Mouse (Mus musculus): ENCODE data around the gene Acvr1.

GRCm38 (mm10) chr2:58432211-58432610 is 134.7 kb downstream of the Acvr1 start:
- TF ChIP-seq POLR2A (IDR thresholded peaks at IDR 0.05; ENCODE audit: borderline replicate concordance, insufficient read depth, low read length) (no peak), CTCF (IDR thresholded peaks at IDR 0.05; ENCODE audit: borderline replicate concordance, insufficient read depth, low read depth, low read length) (no peak)
